Mouse (Mus musculus) heart, embryonic 15.5 days (tissue): Measurements from ENCODE around the gene Gm9508. TPM values are rescaled to one million over a fixed set of nuclear protein-coding genes. Genes with fewer than 3 reads are reported as not detected.
"Not testable (repeated sequence)": the region's sequence is repeated elsewhere in the genome, so short reads cannot be mapped to it uniquely, and the experiment has no call there.

Experiments
- ATAC-seq: fragments of 200-750 bp; cut with Nextera tagmentation; replicated peaks from 2 replicates; pipeline ENCODE4 v1.8.0; 2017; ENCODE audit warnings: low read depth, moderate TSS enrichment; ENCODE audit not compliant: insufficient number of reproducible peaks, insufficient read depth, low FRiP score
- H3K27ac ChIP-seq: fragments of 300-500 bp; sonication (generic); 2 replicates; pipeline ENCODE4 v1.5.1; 2015; ENCODE audit warnings: mild to moderate bottlenecking, inconsistent platforms
- H3K27me3 ChIP-seq: fragments of 300-500 bp; sonication (generic); 2 replicates; pipeline ENCODE4 v1.6.1; 2015; ENCODE audit warnings: inconsistent platforms
- H3K36me3 ChIP-seq: fragments of 300-500 bp; sonication (generic); 2 replicates; pipeline ENCODE4 v1.6.1; 2015; ENCODE audit warnings: mild to moderate bottlenecking, inconsistent platforms
- H3K4me1 ChIP-seq: fragments of 300-500 bp; sonication (generic); replicated peaks from 2 replicates; pipeline ENCODE4 v1.6.1; 2015; ENCODE audit warnings: inconsistent platforms
- H3K4me2 ChIP-seq: fragments of 300-500 bp; sonication (generic); 2 replicates; pipeline ENCODE4 v1.6.1; 2015; ENCODE audit warnings: inconsistent platforms, mild to moderate bottlenecking, moderate library complexity
- H3K4me3 ChIP-seq: fragments of 300-500 bp; sonication (generic); 2 replicates; pipeline ENCODE4 v1.5.1; 2015; ENCODE audit warnings: mild to moderate bottlenecking, inconsistent platforms
- H3K9ac ChIP-seq: fragments of 300-500 bp; sonication (generic); 2 replicates; pipeline ENCODE4 v1.6.1; 2015; ENCODE audit warnings: mild to moderate bottlenecking, inconsistent platforms
- H3K9me3 ChIP-seq: fragments of 300-500 bp; sonication (generic); replicated peaks from 2 replicates; pipeline ENCODE4 v1.6.1; 2016; ENCODE audit warnings: inconsistent platforms
- WGBS: fragments of 180-500 bp; shearing (Covaris S2); methylation state at CpG from one replicate; pipeline ENCODE4 v1.1.7; 2015; ENCODE audit warnings: mixed read lengths; 5-methylcytosine and 5-hydroxymethylcytosine counted together
- polyA plus RNA-seq: library from polyadenylated mRNA; unstranded; fragments of >200 nt; fragmentation: Nextera tagmentation; extraction: Ambion mirVana; gene quantifications from 2 replicates; pipeline ENCODE4 v1.2.1, GENCODE M21; 2015

Gene Gm9508
- polyA plus RNA-seq, 1 experiment from 2014 or later, result not detected

GRCm38 (mm10) chr10:77709831-77710230 is 12.8 kb upstream of the Gm9508 start:
- Histone ChIP-seq H3K9me3 (peaks cover 3% of the 10 kb centered on the region), H3K4me1 (no peaks in the 10 kb centered on the region), H3K27ac (no peak overlapping the region), H3K4me3 (no peak overlapping the region), H3K9ac (no peak overlapping the region), H3K27me3 (no peaks in the 10 kb centered on the region), H3K36me3 (no peaks in the 10 kb centered on the region), H3K4me2 (no peak overlapping the region)
- 78% methylated on average over 3 of the region's 3 CpGs for WGBS
- ATAC-seq, result no peak

- Histone ChIP-seq H3K4me1 (no peaks in the 10 kb centered on the region), H3K27me3 (no peaks in the 10 kb centered on the region), H3K4me2 (no peak within 1 kb of the TSS), H3K27ac (no peak within 1 kb of the TSS), H3K36me3 (no peaks in the 10 kb centered on the region), H3K4me3 (no peak within 1 kb of the TSS), H3K9ac (no peak within 1 kb of the TSS), H3K9me3 (no peaks in the 10 kb centered on the region)
- ATAC-seq, result no peak
- WGBS, result 90% methylated on average over 1 of the region's 1 CpGs
Measured at GRCm38 (mm10) chr10:77706326-77706725, 9.3 kb upstream of the Gm9508 start, which contains the start of gene Gm10272. Gm10272 (plus strand) TSS chr10:77706626.

GRCm38 (mm10) chr10:77690356-77690807 is 6.7 kb downstream of the Gm9508 start, which contains the start of gene Gm19402:
Gm19402 (minus strand) TSS chr10:77690757.
- WGBS, result 80% methylated on average over 3 of the region's 3 CpGs
- ATAC-seq, result not testable (repeated sequence)

GRCm38 (mm10) chr10:77687021-77687420 is 10.0 kb downstream of the Gm9508 start:
- Histone ChIP-seq H3K9ac (no peak overlapping the region), H3K27ac (no peak overlapping the region), H3K36me3 (no peaks in the 10 kb centered on the region), H3K9me3 (no peaks in the 10 kb centered on the region), H3K4me1 (peaks cover 9% of the 10 kb centered on the region), H3K4me2 (no peak overlapping the region), H3K27me3 (peaks cover 77% of the 10 kb centered on the region), H3K4me3 (no peak overlapping the region)
- ATAC-seq, result no peak
- 38% methylated on average over 10 of the region's 10 CpGs for WGBS

More at GRCm38 (mm10) chr10:77690356-77690807, 6.7 kb downstream of the Gm9508 start, which contains the start of gene Gm19402:
- H3K9me3 ChIP-seq, H3K4me3 ChIP-seq, H3K27ac ChIP-seq, H3K9ac ChIP-seq, H3K36me3 ChIP-seq, H3K4me2 ChIP-seq, H3K4me1 ChIP-seq: not testable (repeated sequence)
- peaks cover 50% of the 10 kb centered on the region for H3K27me3 ChIP-seq

- no peak within 1 kb of the TSS for H3K9ac ChIP-seq
- 0 out of 2 replicates have a peak within 1 kb of the TSS, but pooled peaks have one; percentile 6 for H3K4me3 ChIP-seq
- peaks cover 71% of the 10 kb centered on the region for H3K27me3 ChIP-seq
- peak within 1 kb of the TSS; percentile 40 for H3K4me2 ChIP-seq
- H3K36me3 ChIP-seq, result no peaks in the 10 kb centered on the region
- H3K27ac ChIP-seq, result no peak within 1 kb of the TSS
- H3K9me3 ChIP-seq, result no peaks in the 10 kb centered on the region
- 3% methylated on average over 22 of the region's 22 CpGs for WGBS
- H3K4me1 ChIP-seq, result peaks cover 9% of the 10 kb centered on the region
- no peak for ATAC-seq
Measured at GRCm38 (mm10) chr10:77685895-77686664, 11.0 kb downstream of the Gm9508 start, which contains the start of gene Tspear. Tspear (plus strand) TSS chr10:77686569.

- 40% methylated on average over 8 of the region's 8 CpGs for WGBS
- Histone ChIP-seq H3K4me2 (no peak overlapping the region), H3K9ac (no peak overlapping the region), H3K27me3 (peaks cover 79% of the 10 kb centered on the region), H3K9me3 (no peaks in the 10 kb centered on the region), H3K36me3 (no peaks in the 10 kb centered on the region), H3K27ac (no peak overlapping the region), H3K4me1 (peaks cover 9% of the 10 kb centered on the region), H3K4me3 (no peak overlapping the region)
- ATAC-seq, result no peak
Measured at GRCm38 (mm10) chr10:77684181-77684580, 12.9 kb downstream of the Gm9508 start.

GRCm38 (mm10) chr10:77682994-77683393 is 14.0 kb downstream of the Gm9508 start:
- 60% methylated on average over 7 of the region's 7 CpGs for WGBS
- no peak for ATAC-seq
- Histone ChIP-seq H3K4me3 (no peak overlapping the region), H3K27me3 (peaks cover 79% of the 10 kb centered on the region), H3K36me3 (no peaks in the 10 kb centered on the region), H3K4me1 (peaks cover 9% of the 10 kb centered on the region), H3K9ac (no peak overlapping the region), H3K9me3 (no peaks in the 10 kb centered on the region), H3K27ac (no peak overlapping the region), H3K4me2 (no peak overlapping the region)

GRCm38 (mm10) chr10:77677562-77677961 is 19.5 kb downstream of the Gm9508 start:
- Histone ChIP-seq H3K4me2 (peak overlapping the region; percentile 61), H3K9me3 (no peaks in the 10 kb centered on the region), H3K27ac (no peak overlapping the region), H3K4me3 (peak overlapping the region; percentile 37), H3K4me1 (peaks cover 8% of the 10 kb centered on the region), H3K9ac (peak overlapping the region; percentile 17; the same call in 1 of the 2 replicates), H3K36me3 (no peaks in the 10 kb centered on the region), H3K27me3 (peaks cover 57% of the 10 kb centered on the region)
- ATAC-seq, result no peak
- 1% methylated on average over 35 of the region's 35 CpGs for WGBS

GRCm38 (mm10) chr10:77673765-77674164 is 23.3 kb downstream of the Gm9508 start:
- 52% methylated on average over 13 of the region's 13 CpGs for WGBS
- H3K9me3 ChIP-seq, result no peaks in the 10 kb centered on the region
- no peak overlapping the region for H3K27ac ChIP-seq
- H3K27me3 ChIP-seq, result peaks cover 36% of the 10 kb centered on the region
- no peak overlapping the region for H3K9ac ChIP-seq
- no peaks in the 10 kb centered on the region for H3K36me3 ChIP-seq
- no peak overlapping the region for H3K4me2 ChIP-seq
- ATAC-seq, result no peak
- H3K4me3 ChIP-seq, result no peak overlapping the region
- H3K4me1 ChIP-seq, result peaks cover 8% of the 10 kb centered on the region

- no peaks in the 10 kb centered on the region for H3K36me3 ChIP-seq
- ATAC-seq, result no peak
- peaks cover 17% of the 10 kb centered on the region for H3K27me3 ChIP-seq
- no peak overlapping the region for H3K4me2 ChIP-seq
- no peaks in the 10 kb centered on the region for H3K4me1 ChIP-seq
- no peak overlapping the region for H3K27ac ChIP-seq
- WGBS, result 16% methylated on average over 4 of the region's 4 CpGs
- H3K9me3 ChIP-seq, result no peaks in the 10 kb centered on the region
- H3K9ac ChIP-seq, result no peak overlapping the region
- no peak overlapping the region for H3K4me3 ChIP-seq
Measured at GRCm38 (mm10) chr10:77671519-77671918, 25.5 kb downstream of the Gm9508 start.

- H3K27ac ChIP-seq, result no peak overlapping the region
- H3K36me3 ChIP-seq, result no peaks in the 10 kb centered on the region
- WGBS, result 75% methylated on average over 4 of the region's 4 CpGs
Measured at GRCm38 (mm10) chr10:77670710-77671109, 26.3 kb downstream of the Gm9508 start.

More at GRCm38 (mm10) chr10:77670710-77671109, 26.3 kb downstream of the Gm9508 start:
- H3K4me2 ChIP-seq, result no peak overlapping the region
- H3K9ac ChIP-seq, result no peak overlapping the region
- H3K27me3 ChIP-seq, result peaks cover 9% of the 10 kb centered on the region
- H3K9me3 ChIP-seq, result no peaks in the 10 kb centered on the region
- no peaks in the 10 kb centered on the region for H3K4me1 ChIP-seq
- no peak for ATAC-seq
- no peak overlapping the region for H3K4me3 ChIP-seq
